Mouse (Mus musculus) heart, postnatal 36 days (tissue): ENCODE data around the gene Mst1. TPM values are rescaled to one million over a fixed set of nuclear protein-coding genes. Genes with fewer than 3 reads are reported as not detected.

ENCODE experiments used
- DNase-seq, 2 experiments: peaks; one replicate each; pipeline ENCODE4 v3.0.0; 2021 to 2022
- intact Hi-C: fragments of 180-260 bp; cut with DNase I; formaldehyde crosslinking; loops from one replicate; pipeline ENCODE4 v1.15.1; 2025
- total RNA-seq, 2 experiments: library from RNA; stranded (reverse); gene quantifications; 2 replicates each; pipeline ENCODE4 v1.2.3; 2021

The Mst1 gene
- total RNA-seq, result not detected

DNA sequence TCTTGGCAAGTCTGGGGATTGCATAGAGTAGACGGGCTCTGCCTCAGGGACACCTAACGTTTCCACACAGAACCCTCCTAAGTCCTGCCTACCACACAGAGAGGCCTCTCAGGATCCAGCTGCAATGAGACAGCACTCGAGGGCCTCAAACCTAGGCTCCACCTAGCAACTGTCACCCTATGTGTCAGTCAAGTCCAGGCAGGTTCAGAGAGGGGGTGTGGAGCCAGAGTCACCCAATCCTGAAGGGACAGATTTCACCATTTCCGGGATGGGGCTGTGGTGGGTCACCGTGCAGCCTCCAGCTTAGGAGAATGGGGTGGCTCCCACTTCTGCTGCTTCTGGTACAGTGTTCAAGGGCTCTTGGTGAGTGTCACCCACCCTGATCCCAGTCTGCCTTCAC, at the start of gene Mst1:
Gene Mst1 (plus strand): TSS at position 269 of the 400 bp plus-strand sequence.
- DNase-seq, result no peak
- intact Hi-C loops, result no loop called here

DNA sequence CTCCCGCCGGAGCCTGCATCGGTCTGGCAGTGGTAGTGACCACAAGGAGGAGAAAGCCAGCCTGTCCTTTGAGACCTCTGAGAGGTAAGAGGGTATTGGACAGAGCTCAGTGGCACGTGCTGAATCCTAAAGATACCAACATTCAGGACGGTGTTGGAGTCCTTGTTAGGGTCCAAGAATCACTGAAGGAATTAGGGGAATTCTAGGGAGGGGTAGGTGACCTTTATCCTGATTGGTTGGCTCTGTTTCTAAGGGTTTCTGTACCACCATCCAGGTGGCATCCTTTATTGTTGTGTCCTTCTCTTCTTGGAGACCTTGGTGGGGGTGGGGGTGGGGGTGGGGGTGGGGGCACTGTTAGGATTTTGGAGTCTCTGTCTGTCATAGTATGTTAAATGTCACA, 48.1 kb upstream of the Mst1 start:
- intact Hi-C loops, result no loop called here
- DNase-seq, result no peak

DNA sequence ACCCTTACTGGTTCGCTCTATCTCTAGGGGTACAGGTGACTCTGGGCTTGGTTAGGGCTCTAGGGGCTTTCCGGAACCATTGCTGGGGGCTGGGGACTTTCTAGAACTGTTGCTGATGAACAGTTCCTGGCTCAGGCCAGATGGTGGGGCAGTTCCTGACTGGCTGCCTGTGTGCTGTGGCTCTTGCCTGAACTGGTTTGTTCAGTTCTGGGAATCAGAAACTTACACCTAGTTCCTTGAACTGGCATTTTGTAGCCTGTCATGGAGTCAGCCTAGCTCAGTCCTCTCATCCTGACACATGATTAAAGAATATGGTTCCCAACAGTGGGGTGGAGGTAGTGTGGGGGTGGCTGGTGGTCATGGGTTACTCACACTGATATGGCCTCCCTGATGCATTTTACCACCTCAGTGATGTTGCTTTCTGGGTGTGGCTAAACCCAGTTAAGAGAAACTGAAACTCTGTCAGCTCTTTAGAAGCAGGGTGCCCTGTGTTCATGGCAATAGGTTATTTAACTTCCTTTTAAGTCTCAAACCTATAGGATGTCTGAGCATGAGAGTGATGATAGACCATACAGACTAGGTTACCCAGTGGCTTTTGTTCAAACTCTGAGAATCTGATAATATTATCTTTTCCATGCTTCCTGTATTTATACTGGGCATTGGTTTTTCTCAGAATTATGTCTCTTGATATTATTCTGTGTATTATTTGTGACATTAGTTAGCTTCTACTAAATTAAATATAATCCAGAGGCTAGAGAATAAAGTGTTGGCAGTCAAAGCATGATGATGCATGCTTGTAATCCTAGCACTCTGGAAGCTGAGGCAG, 44.7 kb upstream of the Mst1 start:
- intact Hi-C loops, result no loop called here
- no peak for DNase-seq

DNA sequence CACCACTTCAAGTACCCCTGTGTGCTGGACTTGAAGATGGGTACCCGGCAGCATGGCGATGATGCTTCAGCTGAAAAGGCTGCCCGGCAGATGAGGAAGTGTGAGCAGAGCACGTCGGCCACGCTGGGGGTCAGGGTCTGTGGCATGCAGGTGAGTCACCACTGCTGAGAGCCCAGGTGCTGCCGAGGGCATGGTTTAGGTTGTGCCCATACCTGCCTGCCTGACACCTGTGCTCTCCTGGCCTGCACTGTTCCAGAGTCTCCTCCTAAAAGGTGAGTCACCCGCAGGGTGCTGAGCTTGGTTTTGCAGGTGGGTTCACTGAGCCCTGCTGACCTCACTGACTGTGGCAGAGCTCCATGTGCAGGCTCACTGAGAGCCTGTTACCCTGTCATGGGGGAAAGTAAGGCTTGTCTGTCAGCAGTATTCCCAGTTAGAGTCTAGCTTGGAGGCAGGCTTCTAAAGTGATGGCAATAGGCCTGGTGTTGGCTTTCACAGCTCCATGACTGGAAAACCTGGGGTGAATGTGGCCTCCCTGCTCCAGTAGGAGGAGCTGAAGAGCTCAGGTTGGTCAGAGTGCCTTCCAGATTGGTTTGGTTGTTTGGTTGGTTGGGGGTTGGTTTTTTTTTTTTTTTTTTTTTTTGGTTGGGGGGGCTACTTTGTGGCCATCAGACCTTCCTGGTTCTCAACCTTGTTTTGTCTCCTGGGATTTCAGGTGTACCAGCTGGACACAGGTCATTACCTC, 35.3 kb upstream of the Mst1 start:
- intact Hi-C loops, result no loop called here
- no peak for DNase-seq

DNA sequence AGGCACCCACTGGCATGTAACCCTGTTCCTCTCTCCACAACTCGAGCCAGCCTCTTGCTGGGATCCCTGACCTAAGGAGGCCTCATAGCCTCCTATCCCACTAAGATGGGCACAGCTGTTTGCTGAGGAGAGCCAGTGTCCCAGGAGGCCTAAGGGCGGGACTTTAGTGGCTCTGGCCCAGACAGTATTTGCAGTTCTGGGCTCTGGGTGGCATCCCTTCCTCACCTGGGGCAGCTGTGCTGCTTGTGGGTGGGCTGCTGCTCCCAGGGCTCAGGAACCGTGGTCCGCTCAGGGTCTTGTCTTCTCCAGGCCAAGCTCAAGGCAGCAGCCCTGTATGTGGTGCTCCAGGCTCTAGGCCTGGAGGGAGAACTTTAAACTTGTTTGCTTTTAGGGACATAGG, 33.7 kb upstream of the Mst1 start:
- intact Hi-C loops, result no loop called here
- DNase-seq, result peak in 1 of 2 experiments; percentile 1

DNA sequence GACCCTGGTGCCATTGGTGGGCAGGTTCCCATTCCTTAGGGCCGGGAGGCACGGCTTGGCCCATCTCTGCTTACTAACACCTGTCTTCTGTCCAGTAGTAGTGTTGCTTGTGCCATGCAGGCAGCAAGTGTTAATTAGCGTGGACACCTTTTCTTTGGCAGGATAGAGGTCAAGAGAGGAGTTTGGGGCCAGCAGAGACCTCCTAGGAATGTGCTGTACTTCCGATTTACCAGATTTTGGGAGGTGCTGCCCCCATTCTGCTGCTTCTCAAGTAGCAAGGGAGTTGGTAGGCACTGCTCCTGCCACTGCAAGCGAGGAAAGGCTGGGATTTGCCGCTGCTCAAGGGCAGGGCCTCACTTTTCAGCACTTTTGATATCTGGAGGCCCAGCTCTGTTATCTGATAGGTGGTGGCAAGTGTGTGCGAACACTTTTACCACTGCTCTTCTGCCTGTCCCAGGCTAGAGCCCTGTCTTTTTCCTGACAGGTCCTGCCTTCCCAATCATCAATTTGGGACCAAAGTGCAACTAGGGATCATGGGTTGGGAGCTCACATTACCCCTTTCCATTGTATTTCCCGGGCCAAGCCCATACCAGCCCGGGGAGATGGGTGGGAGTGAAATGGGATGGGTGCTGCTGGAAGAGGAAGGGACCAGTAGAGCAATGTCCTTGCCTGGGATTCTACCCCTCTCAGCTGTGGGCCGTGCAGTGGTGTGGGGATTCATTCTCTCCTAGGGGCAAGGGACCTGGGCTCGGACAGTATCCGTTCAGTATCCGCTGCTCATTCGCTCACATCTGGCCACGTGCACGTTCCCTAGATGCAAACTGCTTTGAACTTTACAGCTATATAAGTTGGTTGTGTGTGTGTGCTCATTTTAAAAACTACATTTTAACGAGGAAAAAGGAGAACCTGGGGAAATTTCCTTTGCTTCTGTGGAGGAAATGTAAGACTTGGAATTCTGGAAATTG, 32.4 kb upstream of the Mst1 start:
- DNase-seq, result peak in 1 of 2 experiments; percentile 5
- intact Hi-C loops, result no loop called here

DNA sequence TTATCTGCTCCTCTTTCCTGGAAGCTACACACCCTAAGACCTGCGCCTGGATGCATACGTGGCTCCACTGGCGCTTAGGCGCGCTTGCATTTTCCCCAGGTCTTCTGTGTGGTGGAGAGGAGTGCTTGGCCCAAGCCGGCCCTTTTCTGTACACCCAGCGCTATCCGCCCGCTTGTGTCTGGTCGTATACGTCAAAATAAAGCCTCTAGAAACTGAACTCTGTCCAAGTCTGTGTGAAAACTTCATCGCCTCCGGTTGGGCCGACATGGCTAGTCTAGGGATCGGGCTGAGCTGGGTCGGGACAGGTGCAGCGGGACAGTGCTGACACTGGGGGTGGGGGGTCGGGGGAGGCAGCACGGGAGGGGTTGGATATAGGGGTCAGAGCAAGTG, 31.7 kb upstream of the Mst1 start:
- peak in 1 of 2 experiments; percentile 34 for DNase-seq
- intact Hi-C loops, result no loop called here

DNA sequence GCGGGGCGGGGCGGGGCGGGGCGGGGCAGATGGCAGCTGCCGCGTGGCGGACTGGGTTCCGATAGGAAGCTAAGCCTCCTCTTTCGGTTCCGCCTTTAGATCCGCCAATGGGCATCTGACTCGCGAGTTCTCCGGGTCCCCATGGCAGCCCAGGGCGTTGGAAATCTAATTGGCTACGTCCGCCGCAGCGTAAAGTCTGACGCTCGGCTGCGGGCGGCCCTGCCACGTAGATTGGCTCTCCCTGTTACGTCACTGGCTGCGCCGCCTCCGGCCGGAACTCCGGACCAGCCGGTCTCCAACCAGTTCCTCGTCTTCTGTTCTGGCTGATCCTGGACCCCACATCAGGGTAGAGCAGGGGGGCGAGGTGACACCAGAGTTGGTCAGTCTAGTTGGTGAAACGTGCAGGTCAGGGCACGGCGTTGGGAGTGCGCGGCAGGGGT, 31.2 kb upstream of the Mst1 start, which contains the start of gene Gmppb:
Gene Gmppb (plus strand): TSS at position 227 of the 440 bp plus-strand sequence.
- intact Hi-C loops, result no loop called here
- DNase-seq, result peak; percentile 91 to 93

DNA sequence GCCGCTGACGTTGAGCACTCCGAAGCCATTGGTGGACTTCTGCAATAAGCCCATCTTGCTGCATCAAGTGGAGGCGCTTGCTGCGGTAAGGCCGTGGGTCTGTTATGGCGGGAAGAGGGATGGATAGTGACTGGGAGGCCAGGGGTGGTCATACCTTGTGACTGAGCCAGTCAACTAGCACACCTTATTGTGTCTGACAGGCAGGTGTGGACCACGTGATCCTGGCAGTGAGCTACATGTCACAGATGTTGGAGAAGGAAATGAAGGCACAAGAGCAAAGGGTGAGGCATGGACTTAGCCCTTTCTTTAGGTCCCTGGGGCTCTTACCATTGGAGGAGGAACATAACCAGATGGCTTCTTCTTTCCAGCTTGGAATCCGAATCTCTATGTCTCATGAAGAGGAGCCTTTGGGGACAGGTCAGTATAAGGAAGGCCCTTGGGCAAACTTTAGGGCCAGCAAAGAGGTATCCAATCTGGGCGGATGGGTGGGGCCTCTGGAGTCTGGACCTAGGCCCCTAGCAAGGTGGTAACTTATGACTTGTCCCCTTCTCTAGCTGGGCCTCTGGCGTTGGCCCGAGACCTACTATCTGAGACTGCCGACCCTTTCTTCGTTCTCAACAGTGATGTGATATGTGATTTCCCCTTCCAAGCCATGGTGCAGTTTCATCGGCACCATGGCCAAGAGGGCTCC, 30.5 kb upstream of the Mst1 start:
- intact Hi-C loops, result loop anchor here (2.0 to 5.0 kb wide), 2 partner anchors 47 to 87 kb away; partner anchors contain the start of gene Ip6k1
- DNase-seq, result no peak

DNA sequence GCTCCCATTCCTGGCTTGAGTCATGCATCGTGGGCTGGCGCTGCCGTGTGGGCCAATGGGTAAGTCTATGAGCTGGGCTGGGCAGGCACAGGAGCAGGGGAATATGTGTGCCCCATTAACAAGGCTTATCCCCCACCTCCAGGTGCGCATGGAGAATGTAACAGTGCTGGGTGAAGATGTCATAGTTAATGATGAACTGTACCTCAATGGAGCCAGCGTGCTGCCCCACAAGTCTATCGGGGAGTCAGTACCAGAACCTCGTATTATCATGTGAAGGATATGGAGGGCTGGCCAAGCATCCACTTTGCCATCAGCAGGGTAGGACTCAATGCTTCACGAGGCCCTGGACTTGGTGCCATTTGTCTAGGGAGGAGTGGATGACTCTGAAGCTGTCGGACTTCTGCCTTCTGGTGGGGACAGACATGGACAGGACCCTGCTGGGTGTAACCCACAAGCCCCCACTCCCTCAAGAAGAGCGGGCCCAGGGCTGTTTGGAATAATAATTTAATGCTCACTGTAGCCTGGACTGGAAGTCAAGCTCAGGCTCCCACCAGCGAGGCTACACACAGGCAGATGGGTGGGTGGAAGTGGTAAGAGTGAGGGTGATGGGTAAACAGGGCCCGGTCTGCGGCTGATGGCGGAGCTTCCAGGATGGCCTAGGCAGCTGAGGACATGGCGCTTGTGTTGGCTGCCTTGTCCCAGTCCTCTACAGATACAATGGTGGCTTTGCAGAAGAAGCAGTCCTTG, 28.9 kb upstream of the Mst1 start:
- DNase-seq, result no peak
- intact Hi-C loops, result loop anchor here (2.0 to 5.0 kb wide), 2 partner anchors 49 to 89 kb away; partner anchors contain the start of gene Ip6k1

DNA sequence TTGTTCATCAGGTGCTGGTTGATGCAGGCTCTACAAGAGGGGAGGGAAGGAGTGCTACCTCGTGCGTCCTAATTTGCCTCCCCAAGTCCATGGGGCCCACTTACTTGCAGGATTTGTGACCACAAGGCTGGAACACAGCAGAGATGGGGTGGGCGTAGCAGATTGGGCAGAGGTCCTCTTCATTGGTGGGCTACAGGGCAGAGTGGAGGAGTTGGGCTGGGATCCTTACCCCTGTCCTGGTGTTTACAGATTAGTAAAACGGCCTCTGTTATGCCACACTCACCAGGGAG, 28.4 kb upstream of the Mst1 start:
- DNase-seq, result no peak

DNA sequence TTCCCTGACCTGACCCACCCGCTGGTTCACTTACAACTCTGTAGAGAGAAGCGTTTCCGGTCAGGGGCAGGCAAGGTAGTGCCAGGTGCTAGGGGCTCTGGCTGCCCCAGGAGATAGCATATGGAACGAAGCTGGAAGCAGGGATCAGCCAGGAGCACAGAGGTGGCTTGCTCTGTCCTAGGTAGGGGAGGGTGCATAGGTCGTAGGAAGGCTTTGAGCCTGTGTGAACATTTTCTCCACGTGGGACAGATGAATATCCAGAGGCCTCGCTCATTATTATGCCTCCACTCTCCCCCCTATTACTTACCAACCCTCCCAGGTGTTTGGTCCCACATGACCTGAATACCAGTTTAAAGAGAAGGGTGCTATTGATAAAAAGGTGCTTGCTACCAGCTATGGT, 27.8 kb upstream of the Mst1 start:
- no peak for DNase-seq
- intact Hi-C loops, result loop anchor here (2.0 to 5.0 kb wide), 2 partner anchors 66 to 90 kb away; no protein-coding TSS in a partner anchor

More for the DNA sequence above, 28.4 kb upstream of the Mst1 start:
- intact Hi-C loops, result loop anchor here (2.0 to 5.0 kb wide), 3 partner anchors 49 to 90 kb away; partner anchors contain the start of gene Ip6k1

DNA sequence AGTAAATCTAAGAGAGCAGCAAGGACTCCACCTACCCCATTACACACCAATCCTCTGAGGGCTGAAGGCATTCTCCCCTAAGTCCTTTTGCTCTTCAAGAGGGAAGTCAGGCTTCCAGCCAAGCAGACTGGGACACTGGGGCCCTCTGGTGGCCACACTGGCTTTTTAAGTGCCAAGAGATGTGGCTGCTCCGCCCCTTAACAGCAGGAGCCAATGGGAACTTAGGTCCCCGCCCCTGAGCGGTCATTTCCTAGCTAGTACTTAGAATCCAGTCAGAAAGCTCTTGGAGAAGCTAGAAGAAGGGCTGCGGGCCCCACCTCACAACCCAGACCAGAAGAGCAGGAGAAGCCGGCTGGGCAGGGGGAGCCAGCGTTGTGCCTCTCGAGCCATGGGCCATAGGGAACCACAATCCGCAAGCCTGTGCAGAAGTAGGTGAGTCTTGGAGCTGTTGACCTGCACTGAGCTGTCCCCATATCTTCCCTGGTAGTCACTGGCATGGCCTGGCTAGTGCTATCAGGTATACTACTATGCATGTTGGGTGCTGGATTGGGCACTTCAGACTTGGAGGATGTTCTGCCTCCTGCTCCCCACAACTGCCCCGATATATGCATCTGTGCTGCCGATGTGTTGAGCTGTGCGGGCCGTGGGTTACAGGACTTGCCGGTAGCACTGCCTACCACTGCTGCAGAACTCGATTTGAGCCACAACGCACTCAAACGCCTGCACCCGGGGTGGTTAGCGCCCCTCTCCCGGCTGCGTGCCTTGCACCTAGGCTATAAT, 27.2 kb upstream of the Mst1 start, which contains the start of gene Amigo3:
Gene Amigo3 (plus strand): TSS at position 275 of the 780 bp plus-strand sequence.
- intact Hi-C loops, result loop anchor here (1.0 to 5.0 kb wide), 3 partner anchors 66 to 149 kb away; no protein-coding TSS in a partner anchor
- DNase-seq, result peak; percentile 96 to 98

DNA sequence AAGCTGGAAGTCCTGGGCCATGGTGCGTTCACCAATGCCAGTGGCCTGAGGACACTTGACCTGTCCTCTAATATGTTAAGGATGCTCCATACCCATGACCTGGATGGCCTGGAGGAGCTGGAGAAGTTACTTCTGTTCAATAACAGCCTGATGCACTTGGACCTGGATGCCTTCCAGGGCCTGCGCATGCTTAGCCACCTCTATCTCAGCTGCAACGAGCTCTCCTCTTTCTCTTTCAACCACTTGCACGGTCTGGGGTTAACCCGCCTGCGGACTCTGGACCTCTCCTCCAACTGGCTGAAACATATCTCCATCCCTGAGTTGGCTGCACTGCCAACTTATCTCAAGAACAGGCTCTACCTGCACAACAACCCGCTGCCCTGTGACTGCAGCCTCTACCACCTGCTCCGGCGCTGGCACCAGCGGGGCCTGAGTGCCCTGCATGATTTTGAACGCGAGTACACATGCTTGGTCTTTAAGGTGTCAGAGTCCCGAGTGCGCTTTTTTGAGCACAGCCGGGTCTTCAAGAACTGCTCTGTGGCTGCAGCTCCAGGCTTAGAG, 26.5 kb upstream of the Mst1 start:
- DNase-seq, result no peak
- intact Hi-C loops, result loop anchor here (1.0 to 5.0 kb wide), 3 partner anchors 67 to 149 kb away; no protein-coding TSS in a partner anchor

DNA sequence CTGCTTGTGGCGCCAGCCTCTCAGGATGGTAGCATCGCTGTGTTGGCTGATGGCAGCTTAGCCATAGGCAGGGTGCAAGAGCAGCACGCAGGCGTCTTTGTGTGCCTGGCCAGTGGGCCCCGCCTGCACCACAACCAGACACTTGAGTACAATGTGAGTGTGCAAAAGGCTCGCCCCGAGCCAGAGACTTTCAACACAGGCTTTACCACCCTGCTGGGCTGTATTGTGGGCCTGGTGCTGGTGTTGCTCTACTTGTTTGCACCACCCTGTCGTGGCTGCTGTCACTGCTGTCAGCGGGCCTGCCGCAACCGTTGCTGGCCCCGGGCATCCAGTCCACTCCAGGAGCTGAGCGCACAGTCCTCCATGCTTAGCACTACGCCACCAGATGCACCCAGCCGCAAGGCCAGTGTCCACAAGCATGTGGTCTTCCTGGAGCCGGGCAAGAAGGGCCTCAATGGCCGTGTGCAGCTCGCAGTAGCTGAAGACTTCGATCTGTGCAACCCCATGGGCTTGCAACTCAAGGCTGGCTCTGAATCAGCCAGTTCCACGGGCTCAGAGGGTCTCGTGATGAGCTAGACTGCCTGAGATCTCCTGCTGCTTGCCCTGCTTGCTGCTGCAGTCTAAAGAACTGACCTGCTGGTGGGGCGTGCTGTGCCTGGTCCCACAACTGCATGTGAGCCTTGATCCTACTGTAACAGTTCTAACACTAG, 25.8 kb upstream of the Mst1 start:
- no peak for DNase-seq
- intact Hi-C loops, result loop anchor here (5.0 kb wide), 1 partner anchor 92 kb away; no protein-coding TSS in a partner anchor

DNA sequence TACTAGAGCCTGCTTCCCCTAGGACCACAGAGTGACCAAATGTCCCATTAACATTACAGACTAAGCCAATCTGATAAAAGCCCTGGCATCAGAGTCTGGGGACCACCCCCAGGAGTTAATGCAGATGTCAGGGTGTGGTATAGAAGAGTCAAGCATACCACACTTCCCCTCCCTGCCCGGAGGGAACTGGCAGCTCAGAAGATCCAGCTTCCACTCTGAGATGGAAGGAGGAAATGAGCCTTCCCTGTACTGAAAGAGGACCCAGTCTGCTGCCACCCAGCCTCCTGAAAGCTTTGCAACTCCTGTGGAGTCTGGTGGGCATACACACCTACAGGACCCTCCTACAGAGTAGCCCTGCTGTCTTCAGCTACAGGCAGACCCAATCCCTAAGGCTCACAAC, 25.2 kb upstream of the Mst1 start:
- no peak for DNase-seq
- intact Hi-C loops, result no loop called here

DNA sequence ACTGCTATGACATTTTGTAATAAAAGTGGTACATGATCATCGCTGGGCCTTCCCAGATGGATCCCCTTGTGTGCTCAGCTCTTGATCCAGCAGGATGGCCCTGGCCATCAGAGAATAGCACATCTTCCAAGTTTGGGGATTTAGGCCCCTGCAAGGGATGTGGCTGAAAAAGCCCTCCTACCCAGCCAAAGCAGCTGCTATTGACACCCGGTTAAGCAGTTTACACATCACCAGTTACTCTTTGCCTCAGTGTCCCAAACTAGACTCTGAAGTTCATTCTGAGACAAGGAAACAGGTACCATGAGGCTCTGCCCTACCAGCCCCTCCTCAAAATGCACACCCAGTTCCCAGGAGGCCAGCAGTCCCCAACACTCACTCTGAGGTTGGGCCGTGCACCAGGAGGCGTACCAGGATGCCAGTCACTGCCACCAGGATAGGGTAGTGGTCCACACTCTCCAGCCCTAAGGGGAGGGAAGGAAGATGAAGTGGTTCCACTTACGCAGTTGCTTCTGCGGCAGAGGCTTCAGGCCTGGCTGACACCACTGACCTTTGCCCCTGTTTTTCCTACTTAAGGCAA, 24.5 kb upstream of the Mst1 start:
- intact Hi-C loops, result no loop called here
- no peak for DNase-seq
